Comparison of ENCODE assay signal across 14 mouse cellular contexts in the genomic region with DNA sequence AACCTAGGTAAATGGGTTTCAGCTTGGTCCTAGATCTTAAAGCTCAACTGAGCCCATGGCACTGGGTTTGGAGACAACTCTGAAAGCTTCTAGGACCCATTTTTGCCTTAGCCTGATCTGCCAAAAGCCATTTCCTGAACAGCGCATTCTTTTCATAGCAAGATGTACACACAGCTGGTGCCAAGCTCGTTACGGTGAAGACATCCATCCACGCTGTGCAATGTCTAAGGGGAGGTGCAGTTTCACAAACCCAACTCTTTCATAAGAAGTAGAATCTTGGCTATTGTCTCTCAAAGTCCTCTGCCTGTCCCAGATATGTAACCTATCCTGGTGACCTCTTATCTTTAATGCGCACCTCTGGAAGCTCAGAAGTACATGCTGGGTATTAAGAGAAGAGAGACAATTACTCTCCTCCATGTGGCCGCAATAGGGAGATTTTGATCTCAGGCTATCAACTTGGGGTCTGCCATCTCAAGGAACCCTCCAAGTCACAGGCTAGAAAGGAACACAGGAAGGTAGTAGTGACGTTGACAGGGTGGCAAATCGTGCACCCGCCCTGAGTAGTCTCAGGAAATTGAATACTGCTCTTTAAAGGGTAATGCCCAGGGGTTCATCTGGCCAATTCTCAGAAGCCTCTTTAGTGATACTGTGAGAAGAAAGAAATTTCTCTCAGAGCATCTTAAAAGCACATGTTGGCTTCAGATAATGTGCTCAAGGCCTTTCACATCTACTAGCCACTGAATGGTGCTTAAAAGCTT.
DNase-seq lines count a peak whose midpoint lies in the region; ATAC-seq and TF ChIP-seq lines count a peak whose summit lies in the region.
"Had no signal": no experiment of that assay in that cellular context is flagged by ENCODE, and none has a peak within 500 bp of the region (broad histone marks: within the 10 kb centered on the region; RNA-seq: fewer than 3 reads in every experiment).

No protein-coding gene starts in this region.

- DNase-seq in kidney, postnatal 0 days (ENCODE audit: low spot score): peak; percentile 23
- no peak for DNase-seq in kidney, adult 11 months
- peak; percentile 10 for DNase-seq in CD4-positive helper T cell, adult 2 months (ENCODE audit: low read depth, low spot score)
- DNase-seq in naive thymus-derived CD4-positive, alpha-beta T cell, adult 2 months (ENCODE audit: low read depth): peak; percentile 55
- no peak for DNase-seq in heart, postnatal 14 days
- no peak for DNase-seq in neural tube, embryonic 10.5 days (ENCODE audit: extremely low spot score, low spot score)
- no peak for DNase-seq in MN1 (ENCODE audit: low spot score)
- DNase-seq: adrenal gland, postnatal 14 days; heart, adult 11 months; left cerebral cortex, postnatal 4 days had no signal

- no peaks in the 10 kb centered on the region for H3K4me1 ChIP-seq in kidney, postnatal 0 days (replicated peaks; ENCODE audit: insufficient read depth, low read length)
- H3K4me1 ChIP-seq: forebrain, embryonic 12.5 days had no signal

- no peaks in the 10 kb centered on the region for H3K9me3 ChIP-seq in kidney, postnatal 0 days (replicated peaks; ENCODE audit: low read length)
- H3K9me3 ChIP-seq: forebrain, embryonic 12.5 days had no signal

- H3K36me3 ChIP-seq in kidney, postnatal 0 days (ENCODE audit: insufficient read depth, low read length): no peaks in the 10 kb centered on the region
- H3K36me3 ChIP-seq: forebrain, embryonic 12.5 days had no signal

- no peaks in the 10 kb centered on the region for H3K27me3 ChIP-seq in kidney, postnatal 0 days (ENCODE audit: insufficient read depth, low read length)
- H3K27me3 ChIP-seq: forebrain, embryonic 12.5 days; Patski had no signal

- ATAC-seq in kidney, postnatal 0 days (replicated peaks; ENCODE audit: low FRiP score, low read depth): no peak
- ATAC-seq in common myeloid progenitor, adult 5-6 weeks (replicated peaks; ENCODE audit: low read depth, poor library complexity, severe bottlenecking): peak; percentile 39; the same call in 1 of the 2 replicates
- ATAC-seq: intestine, embryonic 16.5 days; Patski had no signal

- no peak overlapping the region for H3K9ac ChIP-seq in kidney, postnatal 0 days (ENCODE audit: low read depth, low read length)
- H3K9ac ChIP-seq: forebrain, embryonic 12.5 days had no signal

- TF ChIP-seq CTCF in kidney, postnatal 0 days (IDR thresholded peaks at IDR 0.05; ENCODE audit: low read depth): no peak

- H3K4me2 ChIP-seq in kidney, postnatal 0 days (ENCODE audit: low read length): no peak overlapping the region
- H3K4me2 ChIP-seq: forebrain, embryonic 12.5 days had no signal

- intact Hi-C loops in heart, postnatal 14 days (cut with DNase I): no loop called here

- 72% methylated on average over 9 of the region's 9 CpGs for WGBS in kidney, postnatal 0 days

- no peak overlapping the region for H3K4me3 ChIP-seq in kidney, postnatal 0 days (replicated peaks; ENCODE audit: low read depth, low read length)
- H3K4me3 ChIP-seq: forebrain, embryonic 12.5 days had no signal

- H3K27ac ChIP-seq in kidney, postnatal 0 days: no peak overlapping the region
- H3K27ac ChIP-seq: forebrain, embryonic 12.5 days had no signal

Comparison
In these comparisons a context has a peak if more than half of its experiments do, and no peak if none do; other contexts are left out.
1. DNase-seq: peak in kidney, postnatal 0 days (single experiment), CD4-positive helper T cell, adult 2 months (single experiment) and naive thymus-derived CD4-positive, alpha-beta T cell, adult 2 months (single experiment); none in kidney, adult 11 months (single experiment), heart, postnatal 14 days (0 of 2), neural tube, embryonic 10.5 days (single experiment) and MN1 (single experiment).